Mouse (Mus musculus): ENCODE results near the gene Sp4. TPM values are rescaled to one million over a fixed set of nuclear protein-coding genes. Genes with fewer than 3 reads are reported as not detected.

The Sp4 gene
- 15.6 and 18.0 TPM in 2 replicates for polyA plus RNA-seq (2016; fragmentation: Nextera tagmentation; extraction: Ambion mirVana)

- H3K27ac ChIP-seq, result peak within 1 kb of the TSS; percentile 90
- H3K4me2 ChIP-seq (replicated peaks), result peak within 1 kb of the TSS; percentile 77
- H3K9ac ChIP-seq, result peak within 1 kb of the TSS; percentile 76
- H3K27me3 ChIP-seq (replicated peaks), result no peaks in the 10 kb centered on the region
- 0 out of 2 replicates have a peak, but pooled peaks cover 4% of the 10 kb centered on the region for H3K36me3 ChIP-seq
- ATAC-seq (ENCODE audit: low FRiP score, low read depth), result peak; percentile 91
- peak within 1 kb of the TSS; percentile 81 for H3K4me3 ChIP-seq
- H3K9me3 ChIP-seq, result no peaks in the 10 kb centered on the region
- H3K4me1 ChIP-seq, result peaks cover 25% of the 10 kb centered on the region
- under 1% methylated on average over 62 of the region's 78 CpGs for WGBS
Observed at GRCm38 (mm10) chr12:118301072-118301865, at the start of gene Sp4. Gene Sp4, minus strand, starts transcription at chr12:118301440.

GRCm38 (mm10) chr12:118339107-118339506 is 37.9 kb upstream of the Sp4 start:
- Histone ChIP-seq H3K27ac (no peak overlapping the region), H3K9me3 (no peaks in the 10 kb centered on the region), H3K4me3 (no peak overlapping the region), H3K4me2 (replicated peaks) (no peak overlapping the region), H3K36me3 (no peaks in the 10 kb centered on the region), H3K9ac (no peak overlapping the region), H3K4me1 (no peaks in the 10 kb centered on the region), H3K27me3 (replicated peaks) (no peaks in the 10 kb centered on the region)
- no peak for ATAC-seq (ENCODE audit: low FRiP score, low read depth)
- 94% methylated on average over 2 of the region's 2 CpGs for WGBS

DNA sequence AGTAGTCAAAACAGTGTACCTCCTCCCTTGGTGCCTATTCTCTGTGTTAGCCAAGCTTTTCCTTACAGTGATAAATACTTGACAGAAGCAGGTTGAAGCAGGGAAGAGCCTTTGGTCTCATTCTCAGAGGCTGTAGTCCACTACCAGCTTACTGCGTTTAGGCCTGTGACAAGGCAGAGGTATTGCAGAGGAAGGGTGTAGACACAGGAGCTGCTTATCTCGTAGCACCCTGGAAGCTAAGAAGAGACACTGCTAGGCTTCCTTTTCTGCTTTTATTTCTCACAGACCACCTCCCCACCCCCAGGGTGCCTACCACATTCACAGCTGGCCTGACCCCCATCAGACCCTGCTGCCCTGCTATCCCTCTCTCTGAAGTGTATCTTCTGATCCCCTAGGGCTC is 37.0 kb upstream of the Sp4 start:
- Histone ChIP-seq H3K4me2 (replicated peaks) (no peak overlapping the region), H3K36me3 (no peaks in the 10 kb centered on the region), H3K4me1 (no peaks in the 10 kb centered on the region), H3K4me3 (no peak overlapping the region), H3K9me3 (no peaks in the 10 kb centered on the region), H3K9ac (no peak overlapping the region), H3K27ac (no peak overlapping the region), H3K27me3 (replicated peaks) (no peaks in the 10 kb centered on the region)
- ATAC-seq (ENCODE audit: low FRiP score, low read depth), result no peak
- WGBS, result 91% methylated on average over 2 of the region's 2 CpGs

DNA sequence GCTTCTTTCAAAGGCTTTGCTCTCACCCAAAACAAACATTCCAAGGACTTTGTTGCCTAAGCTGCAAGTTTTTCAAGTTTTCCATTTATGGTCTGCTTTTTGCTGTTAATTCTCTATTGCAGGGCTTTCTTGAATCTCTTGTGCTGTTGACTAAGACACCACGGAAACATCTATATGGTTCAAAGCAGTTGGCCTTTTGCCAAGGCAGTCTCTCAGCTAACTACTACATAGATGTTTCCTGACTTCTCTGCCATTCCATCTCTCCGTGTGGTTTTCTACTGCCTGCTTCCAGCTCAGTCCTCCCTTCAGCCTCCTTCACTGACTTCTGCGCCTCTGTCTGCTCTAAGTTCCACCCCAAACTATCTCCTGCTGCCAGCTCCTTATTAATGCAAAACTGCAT is 36.1 kb upstream of the Sp4 start:
- no peak for ATAC-seq (ENCODE audit: low FRiP score, low read depth)
- WGBS, result 90% methylated on average over 3 of the region's 3 CpGs
- Histone ChIP-seq H3K27me3 (replicated peaks) (no peaks in the 10 kb centered on the region), H3K4me3 (no peak overlapping the region), H3K9me3 (no peaks in the 10 kb centered on the region), H3K4me1 (no peaks in the 10 kb centered on the region), H3K4me2 (replicated peaks) (no peak overlapping the region), H3K27ac (no peak overlapping the region), H3K36me3 (no peaks in the 10 kb centered on the region), H3K9ac (no peak overlapping the region)

- no peak overlapping the region for H3K9ac ChIP-seq
- no peaks in the 10 kb centered on the region for H3K9me3 ChIP-seq
- H3K4me1 ChIP-seq, result no peaks in the 10 kb centered on the region
- H3K4me2 ChIP-seq (replicated peaks), result no peak overlapping the region
- no peaks in the 10 kb centered on the region for H3K27me3 ChIP-seq (replicated peaks)
- no peak overlapping the region for H3K4me3 ChIP-seq
- 93% methylated on average over 6 of the region's 6 CpGs for WGBS
- no peaks in the 10 kb centered on the region for H3K36me3 ChIP-seq
- no peak for ATAC-seq (ENCODE audit: low FRiP score, low read depth)
- no peak overlapping the region for H3K27ac ChIP-seq
Observed at GRCm38 (mm10) chr12:118328739-118329249, 27.6 kb upstream of the Sp4 start.

DNA sequence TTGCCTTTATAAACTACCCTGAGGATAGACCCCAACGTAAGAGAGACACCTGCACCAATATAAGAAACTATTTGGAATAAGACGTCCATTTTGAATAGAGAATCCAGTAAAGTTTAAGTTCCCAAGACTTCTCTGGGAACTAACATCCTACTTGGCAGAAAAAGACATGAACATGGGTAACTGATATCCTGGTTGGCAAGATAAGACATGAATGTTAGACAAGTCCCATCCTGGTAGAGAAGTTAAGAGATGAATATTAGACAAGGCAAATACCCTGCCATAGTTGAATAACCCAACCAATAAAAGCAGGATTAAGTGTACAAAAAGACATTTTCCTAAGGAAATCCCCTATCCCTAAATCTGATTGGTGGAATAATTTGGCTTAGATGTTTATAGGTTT is 26.3 kb upstream of the Sp4 start:
- Histone ChIP-seq H3K27me3 (replicated peaks) (no peaks in the 10 kb centered on the region), H3K36me3 (no peaks in the 10 kb centered on the region), H3K4me2 (replicated peaks) (no peak overlapping the region), H3K9ac (no peak overlapping the region), H3K9me3 (no peaks in the 10 kb centered on the region), H3K4me1 (no peaks in the 10 kb centered on the region), H3K4me3 (no peak overlapping the region), H3K27ac (no peak overlapping the region)
- ATAC-seq (ENCODE audit: low FRiP score, low read depth), result no peak
- WGBS, result 86% methylated on average over 2 of the region's 2 CpGs

DNA sequence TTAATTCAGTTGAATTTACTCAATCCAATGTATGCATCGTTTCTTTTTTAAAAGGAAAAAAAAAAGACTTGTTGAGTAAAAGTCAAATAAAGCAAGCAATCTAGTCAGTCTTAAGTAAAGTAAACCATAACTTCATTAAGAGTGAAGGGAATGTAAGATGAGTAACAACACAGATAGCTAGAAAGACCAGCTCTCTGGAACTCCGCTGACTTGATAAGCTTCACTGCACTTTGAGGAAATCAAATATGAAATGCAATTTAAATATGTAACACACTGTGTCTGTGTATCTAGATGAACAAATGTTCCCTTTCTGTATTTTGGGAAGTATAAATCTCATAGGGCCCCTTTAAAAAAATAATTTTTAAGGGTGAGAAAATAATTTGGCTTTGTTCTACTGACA is 24.9 kb upstream of the Sp4 start:
- 95% methylated on average over 2 of the region's 2 CpGs for WGBS
- Histone ChIP-seq H3K4me3 (no peak overlapping the region), H3K36me3 (no peaks in the 10 kb centered on the region), H3K4me2 (replicated peaks) (no peak overlapping the region), H3K4me1 (no peaks in the 10 kb centered on the region), H3K27me3 (replicated peaks) (no peaks in the 10 kb centered on the region), H3K9me3 (no peaks in the 10 kb centered on the region), H3K9ac (no peak overlapping the region), H3K27ac (no peak overlapping the region)
- no peak for ATAC-seq (ENCODE audit: low FRiP score, low read depth)

DNA sequence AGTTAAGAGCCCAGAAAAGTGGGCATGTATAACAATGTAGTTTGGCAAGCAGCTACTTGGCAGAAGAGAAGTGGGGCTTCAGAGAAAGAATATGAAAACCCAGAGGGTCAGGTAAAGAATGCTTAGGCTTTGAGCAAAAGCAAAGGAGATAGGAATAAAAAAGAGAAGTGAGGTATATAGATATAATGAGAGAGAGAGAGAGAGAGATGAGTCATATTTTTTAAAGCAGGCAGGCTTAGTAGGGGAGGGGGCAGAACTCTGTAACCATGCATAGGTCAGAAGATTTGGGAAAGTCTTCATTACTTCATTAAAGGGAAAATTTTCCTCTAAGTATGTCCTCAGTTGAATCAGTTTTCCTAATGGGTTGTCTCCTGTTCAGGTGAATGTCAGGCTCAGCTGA is 18.8 kb upstream of the Sp4 start:
- Histone ChIP-seq H3K4me3 (no peak overlapping the region), H3K27ac (no peak overlapping the region), H3K27me3 (replicated peaks) (no peaks in the 10 kb centered on the region), H3K4me2 (replicated peaks) (no peak overlapping the region), H3K36me3 (no peaks in the 10 kb centered on the region), H3K9ac (no peak overlapping the region), H3K9me3 (no peaks in the 10 kb centered on the region), H3K4me1 (no peaks in the 10 kb centered on the region)
- ATAC-seq (ENCODE audit: low FRiP score, low read depth), result no peak

DNA sequence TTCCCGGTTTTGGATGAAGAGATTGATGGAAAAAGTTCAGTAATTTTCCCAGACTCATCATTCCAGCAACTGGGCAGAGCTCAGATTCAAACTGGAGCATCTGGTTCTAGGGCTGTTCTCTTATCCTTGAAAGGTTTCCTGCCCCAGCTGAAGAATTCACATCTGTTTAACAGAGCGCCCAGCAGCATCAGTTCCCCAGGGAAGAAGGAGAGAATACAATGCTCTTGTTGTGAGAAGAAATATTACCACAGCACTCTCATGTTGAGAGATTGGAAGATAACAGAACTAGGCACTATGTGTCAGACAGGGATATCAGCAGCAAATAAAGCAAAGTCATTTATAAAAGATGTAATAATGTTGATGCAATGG is 13.2 kb upstream of the Sp4 start:
- WGBS, result 54% methylated on average over 2 of the region's 2 CpGs

GRCm38 (mm10) chr12:118313805-118314476 is 12.7 kb upstream of the Sp4 start:
- no peaks in the 10 kb centered on the region for H3K9me3 ChIP-seq
- H3K9ac ChIP-seq, result no peak overlapping the region
- 71% methylated on average over 3 of the region's 3 CpGs for WGBS
- no peaks in the 10 kb centered on the region for H3K27me3 ChIP-seq (replicated peaks)
- no peaks in the 10 kb centered on the region for H3K4me1 ChIP-seq
- H3K27ac ChIP-seq, result no peak overlapping the region
- no peak overlapping the region for H3K4me2 ChIP-seq (replicated peaks)
- no peak overlapping the region for H3K4me3 ChIP-seq
- no peak for ATAC-seq (ENCODE audit: low FRiP score, low read depth)
- H3K36me3 ChIP-seq, result no peaks in the 10 kb centered on the region

More for the DNA sequence above, 13.2 kb upstream of the Sp4 start:
- H3K4me2 ChIP-seq (replicated peaks), result no peak overlapping the region
- H3K4me3 ChIP-seq, result no peak overlapping the region
- no peaks in the 10 kb centered on the region for H3K27me3 ChIP-seq (replicated peaks)
- no peaks in the 10 kb centered on the region for H3K4me1 ChIP-seq
- H3K9me3 ChIP-seq, result no peaks in the 10 kb centered on the region
- no peaks in the 10 kb centered on the region for H3K36me3 ChIP-seq
- no peak for ATAC-seq (ENCODE audit: low FRiP score, low read depth)
- no peak overlapping the region for H3K27ac ChIP-seq
- no peak overlapping the region for H3K9ac ChIP-seq

DNA sequence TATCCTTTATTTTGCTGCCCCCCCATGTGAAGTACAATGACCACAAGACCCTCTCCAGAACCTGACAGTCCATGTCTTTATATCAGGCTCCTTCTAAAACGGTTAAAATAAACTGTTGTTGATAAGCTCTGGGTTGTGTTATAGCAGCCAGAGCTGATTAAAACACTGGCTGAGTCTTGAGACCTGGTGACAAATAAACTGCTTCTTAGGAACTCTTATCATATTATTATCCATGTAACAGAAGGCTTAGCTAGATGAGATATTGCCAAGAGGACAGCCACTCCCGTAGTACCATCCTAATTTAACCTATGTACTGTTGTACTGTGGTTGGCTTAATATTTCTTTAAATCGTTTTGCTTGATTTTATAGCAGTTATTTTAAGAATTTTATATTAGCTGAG is 2.3 kb upstream of the Sp4 start:
- Histone ChIP-seq H3K36me3 (0 out of 2 replicates have a peak, but pooled peaks cover 4% of the 10 kb centered on the region), H3K4me2 (replicated peaks) (no peak overlapping the region), H3K9me3 (no peaks in the 10 kb centered on the region), H3K27ac (no peak overlapping the region), H3K4me3 (no peak overlapping the region), H3K27me3 (replicated peaks) (no peaks in the 10 kb centered on the region), H3K4me1 (peaks cover 19% of the 10 kb centered on the region), H3K9ac (no peak overlapping the region)
- WGBS, result 90% methylated on average over 3 of the region's 3 CpGs
- no peak for ATAC-seq (ENCODE audit: low FRiP score, low read depth)

DNA sequence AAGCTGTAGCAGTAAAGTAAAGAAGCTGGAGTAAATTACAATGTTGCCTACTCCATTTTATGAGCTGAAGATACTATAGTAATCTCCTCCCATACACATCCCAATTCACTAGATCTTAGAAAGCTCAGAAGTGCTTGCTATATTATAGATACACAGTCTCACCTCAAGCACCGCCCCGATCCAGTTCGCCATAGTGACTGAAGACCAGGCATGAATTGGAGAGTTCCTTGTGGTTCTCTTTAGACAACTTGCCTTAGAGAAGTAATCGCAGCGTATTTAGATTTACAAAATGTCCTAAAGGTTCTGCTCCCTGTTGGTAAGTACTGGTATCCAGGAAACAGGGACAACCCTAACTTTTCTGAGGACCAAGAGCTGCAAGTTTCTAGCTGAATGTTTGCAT is 1.8 kb upstream of the Sp4 start:
- no peak overlapping the region for H3K9ac ChIP-seq
- H3K27ac ChIP-seq, result no peak overlapping the region
- 0 out of 2 replicates have a peak, but pooled peaks cover 4% of the 10 kb centered on the region for H3K36me3 ChIP-seq
- H3K4me3 ChIP-seq, result no peak overlapping the region; the same call in 1 of the 2 replicates
- 96% methylated on average over 5 of the region's 5 CpGs for WGBS
- ATAC-seq (ENCODE audit: low FRiP score, low read depth), result no peak
- peaks cover 22% of the 10 kb centered on the region for H3K4me1 ChIP-seq
- no peaks in the 10 kb centered on the region for H3K9me3 ChIP-seq
- H3K4me2 ChIP-seq (replicated peaks), result peak overlapping the region; percentile 77
- no peaks in the 10 kb centered on the region for H3K27me3 ChIP-seq (replicated peaks)

Measured in neural tube, embryonic 12.5 days (tissue).